Mouse (Mus musculus) layer of hippocampus, postnatal 10 days (tissue): ENCODE measurements around the gene Efcab6. TPM values are rescaled to one million over a fixed set of nuclear protein-coding genes. Genes with fewer than 3 reads are reported as not detected.

Experiments used
- DNase-seq, 2 experiments: peaks; one replicate each; pipeline ENCODE4 v3.0.0; 2021; ENCODE audit warnings: low spot score in 2 of 2
- total RNA-seq, 2 experiments: library from RNA; stranded (reverse); gene quantifications; 2 replicates each; pipeline ENCODE4 v1.2.3; 2021

Efcab6 gene
- total RNA-seq, 2 experiments from 2014 or later: 6.2 to 8.8 TPM

DNA sequence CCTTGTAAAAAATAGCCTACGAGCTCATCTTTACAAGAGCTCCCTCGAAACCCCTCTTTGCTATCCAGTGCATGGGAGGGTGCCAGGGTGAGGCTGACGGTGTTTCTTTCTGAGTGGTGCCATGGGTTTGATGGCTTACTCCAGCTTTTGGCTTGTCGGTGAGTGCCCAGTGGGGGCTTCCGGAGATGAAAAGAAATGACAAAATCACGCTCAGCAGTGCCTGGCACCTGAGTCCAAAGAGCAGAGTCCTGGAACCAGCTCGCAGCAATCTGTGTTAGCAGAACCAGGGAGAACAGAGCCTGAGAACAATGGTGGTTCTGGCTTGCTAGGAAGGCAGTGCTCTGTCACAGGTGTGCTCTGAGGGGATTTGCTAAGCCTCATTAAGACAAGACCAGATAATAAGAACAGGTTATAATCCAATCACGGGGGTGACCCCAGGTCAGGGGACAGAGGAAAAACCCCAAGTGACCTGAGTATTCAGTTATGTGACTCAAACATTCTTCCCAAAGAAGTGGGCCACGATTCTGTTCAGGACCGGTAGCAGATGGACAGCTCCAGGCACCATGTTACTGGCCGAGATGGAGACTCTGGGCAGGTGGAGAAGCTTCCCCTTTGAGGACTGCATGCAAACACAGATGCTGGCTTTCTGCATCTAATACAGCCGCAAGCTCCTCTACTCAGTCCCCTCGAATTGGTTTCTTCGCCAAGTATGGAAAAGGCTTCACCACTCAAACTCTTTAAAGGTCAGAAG is 82.8 kb downstream of the Efcab6 start:
- no peak for DNase-seq

DNA sequence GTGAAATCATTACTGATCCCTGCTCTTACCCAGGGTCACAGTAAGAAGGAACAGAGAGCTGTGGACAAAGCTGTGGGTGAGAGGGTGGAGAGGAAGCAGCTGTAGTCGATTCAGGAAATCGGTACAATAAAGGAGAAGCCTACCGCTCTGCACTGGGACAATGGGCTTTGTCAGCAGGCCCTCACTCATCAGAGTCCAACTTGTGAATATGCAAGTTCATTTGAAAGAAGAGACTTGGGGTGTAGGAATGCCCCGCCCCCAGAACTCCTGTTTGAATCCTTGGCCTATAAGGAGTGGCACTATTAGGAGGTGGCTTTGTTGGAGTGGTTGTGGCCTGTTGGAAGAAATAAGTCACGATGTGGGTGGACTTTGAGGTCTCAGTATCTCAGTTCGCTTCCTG is 86.3 kb downstream of the Efcab6 start:
- no peak for DNase-seq

GRCm38 (mm10) chr15:83977108-83977507 is 88.1 kb downstream of the Efcab6 start:
- no peak for DNase-seq

- no peak for DNase-seq
Observed at GRCm38 (mm10) chr15:83972206-83972605, 93.0 kb downstream of the Efcab6 start.

DNA sequence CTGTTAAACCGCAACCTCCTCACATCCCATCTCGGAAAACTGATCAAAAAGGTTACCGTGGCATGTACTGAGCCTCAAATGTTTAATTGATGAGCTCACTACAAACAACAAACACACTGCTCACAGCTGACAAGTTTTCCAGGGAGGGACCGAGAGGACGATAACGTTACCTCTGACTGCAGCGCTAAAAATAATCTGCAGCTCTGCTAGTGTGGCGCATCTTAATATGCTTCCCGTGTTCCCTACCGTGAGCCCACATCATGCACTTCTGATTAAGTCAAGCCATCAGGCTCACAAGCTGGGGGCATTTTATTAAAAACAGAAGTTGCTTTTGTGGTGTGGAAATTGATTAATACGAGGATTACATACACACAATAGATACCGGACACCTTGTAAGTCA is 97.4 kb downstream of the Efcab6 start:
- no peak for DNase-seq

- no peak for DNase-seq
Observed at GRCm38 (mm10) chr15:83965126-83965525, 100.1 kb downstream of the Efcab6 start.

DNA sequence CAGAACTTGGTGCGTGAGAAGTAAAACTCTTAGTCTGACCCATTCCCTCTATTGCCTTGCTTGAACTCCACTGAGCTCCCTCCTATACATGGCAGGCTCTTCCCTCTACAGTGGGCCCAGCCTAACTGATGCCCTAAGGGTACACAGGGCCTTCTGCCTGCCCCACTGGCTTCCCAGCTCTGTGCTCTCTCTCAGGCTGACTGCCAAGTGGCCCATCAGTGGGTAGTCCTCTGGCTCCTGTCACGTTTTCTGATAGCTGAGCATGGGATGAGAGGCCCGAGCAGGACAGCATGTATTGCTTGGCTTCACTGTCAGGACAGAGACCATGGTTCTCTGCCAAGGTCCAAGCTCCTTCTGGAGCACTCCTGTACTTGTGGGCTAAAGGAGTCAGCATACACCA is 106.8 kb downstream of the Efcab6 start:
- DNase-seq: no peak

DNA sequence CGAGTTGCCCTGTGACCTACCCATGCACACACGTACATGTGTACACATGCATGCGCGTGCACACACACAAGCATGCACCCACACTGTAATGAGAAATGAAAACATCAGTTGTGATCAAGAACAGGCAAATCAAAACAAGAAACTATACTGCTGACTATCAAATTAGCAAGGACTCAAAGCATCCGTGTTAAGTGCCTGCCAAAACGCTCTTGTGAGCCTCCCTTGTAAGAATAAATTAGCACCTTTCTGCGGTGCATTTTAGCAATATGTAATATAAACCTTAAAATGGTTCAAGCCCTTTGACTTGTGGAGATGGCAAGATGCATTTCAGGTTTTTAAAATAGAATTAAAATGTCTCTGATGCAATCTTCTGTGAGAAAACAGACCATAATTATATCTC is 108.2 kb downstream of the Efcab6 start:
- DNase-seq: no peak

DNA sequence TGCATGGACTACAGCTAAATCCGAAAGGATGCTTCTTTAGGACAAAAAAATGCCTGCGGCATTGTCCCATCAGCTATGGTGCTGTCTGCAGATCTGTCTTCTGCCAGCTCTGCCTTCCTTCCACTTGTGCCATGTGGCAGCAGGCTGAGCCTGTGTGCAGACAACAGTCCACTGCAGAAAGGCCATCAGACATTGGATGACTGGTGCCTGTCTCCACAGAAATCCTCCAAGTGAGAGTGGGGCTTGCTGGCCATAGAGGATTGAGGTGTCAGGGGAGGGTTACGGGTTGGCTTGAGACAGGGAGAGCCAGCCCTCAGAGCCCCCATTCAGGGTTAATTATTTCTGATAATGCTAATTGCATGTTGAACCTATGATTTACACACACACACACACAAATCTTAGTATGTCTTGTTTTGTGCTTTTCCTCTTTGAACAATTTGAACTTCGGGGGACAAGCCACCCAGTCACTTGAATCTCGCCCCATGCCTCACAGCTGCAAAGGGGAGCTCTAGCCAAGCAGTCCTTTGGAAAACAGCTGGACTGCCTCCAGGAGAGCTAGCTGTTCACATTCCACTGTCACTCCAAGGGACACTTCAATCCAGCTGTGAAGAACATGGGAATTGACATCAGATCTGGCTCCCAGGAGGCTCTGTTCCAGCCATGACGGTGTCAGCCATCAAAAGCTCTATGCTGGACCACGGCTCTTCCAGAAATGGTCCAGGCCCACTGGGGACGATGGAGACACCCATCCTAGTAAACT is 109.1 kb downstream of the Efcab6 start:
- no peak for DNase-seq

DNA sequence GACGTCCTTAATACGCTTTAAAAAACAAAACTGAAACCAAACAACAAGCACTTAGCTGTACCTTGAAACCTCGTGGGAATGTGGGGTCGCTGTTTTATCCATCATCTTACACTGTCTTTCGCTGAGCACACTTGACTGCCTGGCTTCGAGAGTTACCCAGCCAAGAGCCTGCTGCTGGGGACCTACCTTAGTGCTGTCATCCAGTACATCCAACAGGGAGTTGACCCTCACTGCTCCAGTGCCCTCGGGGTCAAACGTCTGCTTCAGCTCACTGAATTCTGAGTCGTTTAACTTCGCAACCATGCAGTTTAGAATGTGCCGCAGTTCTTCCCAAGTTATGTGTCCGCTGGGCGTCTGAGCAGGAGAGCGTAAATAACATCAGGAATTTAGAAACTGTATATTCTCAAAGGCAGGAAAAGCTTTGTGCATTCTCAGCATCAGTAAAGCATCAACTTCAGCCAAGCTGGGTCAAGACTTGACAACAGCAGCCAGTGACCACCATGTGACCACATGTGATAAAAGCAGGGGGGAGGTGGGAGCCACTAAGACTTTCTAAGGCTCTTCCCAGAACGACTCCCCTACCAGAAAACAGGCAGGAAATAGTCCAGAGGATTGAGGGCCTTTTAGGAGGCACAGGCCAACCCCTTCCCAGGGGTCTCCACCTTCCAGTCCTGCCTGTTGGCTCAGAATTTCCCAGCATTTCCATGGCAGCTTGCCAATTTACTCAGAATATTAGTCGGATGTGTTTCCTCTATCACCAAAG is 115.3 kb downstream of the Efcab6 start:
- no peak for DNase-seq

DNA sequence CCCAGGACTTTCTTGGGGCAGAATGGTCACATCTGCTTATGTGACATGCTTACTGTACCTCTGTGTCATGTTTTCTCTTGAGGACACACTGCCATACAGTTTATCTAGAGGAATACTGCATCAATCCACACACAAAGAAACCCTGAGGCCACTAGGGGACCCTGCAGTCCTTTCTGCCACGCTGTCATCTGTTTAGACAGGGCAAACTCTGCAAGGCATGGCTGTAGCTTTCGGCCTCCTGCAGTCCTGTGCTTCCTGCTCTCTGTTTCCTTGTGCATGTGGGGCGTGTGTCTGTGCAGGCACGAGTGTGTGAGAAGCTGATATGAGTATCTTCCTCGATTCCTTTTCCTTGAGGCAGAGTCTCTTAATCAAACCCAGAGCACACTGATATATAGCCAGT is 125.5 kb downstream of the Efcab6 start:
- DNase-seq: no peak

DNA sequence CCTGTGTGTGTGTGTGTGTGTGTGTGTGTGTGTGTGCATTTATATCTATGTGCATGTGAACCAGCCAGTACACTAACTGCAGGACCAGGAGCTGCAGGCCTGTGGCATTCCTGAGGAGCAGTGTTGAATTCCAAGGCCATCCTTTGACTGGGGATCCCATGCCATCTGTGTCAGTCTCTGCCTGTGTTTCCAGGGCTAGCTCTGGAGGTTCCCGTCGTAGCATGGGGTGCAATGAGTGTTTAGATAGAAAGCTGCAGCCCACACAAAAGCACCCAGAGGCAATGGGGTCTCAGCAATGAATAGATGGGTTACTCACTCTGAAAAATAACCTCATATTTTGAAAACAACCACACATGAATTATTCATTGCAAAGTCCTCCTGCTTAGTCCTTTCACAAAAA is 126.7 kb downstream of the Efcab6 start:
- DNase-seq: no peak

- DNase-seq: no peak
Observed at GRCm38 (mm10) chr15:83936506-83936905, 128.7 kb downstream of the Efcab6 start.

GRCm38 (mm10) chr15:83934816-83935215 is 130.4 kb downstream of the Efcab6 start:
- no peak for DNase-seq

GRCm38 (mm10) chr15:83925338-83925737 is 139.8 kb downstream of the Efcab6 start:
- DNase-seq: no peak

DNA sequence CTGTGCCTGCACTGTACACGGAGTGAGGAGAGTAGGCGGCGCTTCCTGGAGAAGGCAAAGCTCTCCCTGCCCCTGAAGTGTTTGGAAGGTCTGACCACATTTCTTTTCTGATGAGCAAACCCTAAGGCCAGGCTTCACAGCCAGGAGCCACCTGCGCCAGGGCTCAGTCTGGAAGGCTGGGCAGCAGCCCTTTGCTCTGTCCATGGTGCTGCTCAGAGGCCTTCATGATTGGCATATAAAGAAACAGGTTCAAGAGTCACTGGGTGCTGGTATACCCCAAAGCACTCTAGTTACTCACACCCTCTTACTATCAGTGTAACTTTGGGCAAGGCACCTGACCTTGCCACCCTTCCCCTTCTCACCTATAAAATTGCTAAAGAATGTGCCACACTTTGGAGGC is 140.5 kb downstream of the Efcab6 start:
- no peak for DNase-seq

GRCm38 (mm10) chr15:83915376-83915775 is 149.8 kb downstream of the Efcab6 start:
- DNase-seq: no peak

DNA sequence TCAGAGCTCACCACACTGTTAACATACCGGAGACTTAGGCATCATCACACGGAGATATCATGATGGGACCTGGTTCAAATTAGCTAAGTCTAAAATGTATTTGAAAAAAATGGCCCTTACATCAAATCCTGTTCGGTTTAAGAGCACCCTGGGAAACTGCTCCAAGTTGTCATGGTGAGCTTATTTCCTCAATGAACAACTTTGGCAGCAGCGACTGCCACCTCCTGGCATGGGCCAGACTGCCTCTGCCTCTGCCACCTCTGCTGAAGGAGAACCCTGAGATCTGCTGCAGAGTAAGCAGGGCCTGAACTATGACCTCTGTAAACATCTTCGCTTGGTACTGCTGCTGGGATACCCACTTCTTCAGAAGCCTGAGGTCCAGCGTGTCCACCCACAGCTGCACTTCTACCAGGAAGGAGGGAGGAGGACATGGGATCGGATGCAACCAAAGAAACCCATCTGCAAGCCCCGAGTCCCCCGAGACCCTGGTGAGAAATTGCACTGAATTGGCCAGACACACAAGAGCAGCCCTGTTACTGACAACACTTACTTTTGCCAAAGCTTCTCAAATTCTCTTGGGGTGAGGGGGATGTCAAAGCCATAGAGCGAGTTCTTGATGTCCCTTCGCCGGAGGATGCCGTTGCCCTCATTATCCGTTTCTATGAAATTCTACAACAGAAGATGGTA is 152.0 kb downstream of the Efcab6 start:
- peak in 1 of 2 experiments; percentile 54 for DNase-seq

DNA sequence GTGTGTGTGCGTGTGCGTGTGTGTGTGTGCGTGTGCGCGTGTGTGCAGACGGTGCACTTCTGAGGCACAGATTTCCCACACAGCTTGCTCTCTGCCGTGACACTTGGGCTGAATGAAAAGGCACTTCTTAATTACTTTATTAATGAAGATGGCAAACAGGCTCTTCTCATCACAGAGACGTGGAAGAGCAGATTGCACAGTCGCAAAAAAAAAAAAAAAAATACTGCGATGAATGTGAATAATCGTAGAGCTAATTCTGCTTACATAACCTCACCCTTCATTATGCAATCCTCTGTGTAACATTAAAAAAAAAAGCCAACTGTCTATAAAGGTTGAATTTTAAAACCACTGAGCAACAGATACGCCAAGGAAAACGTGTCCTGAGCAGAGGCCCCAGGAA is 158.7 kb downstream of the Efcab6 start:
- no peak for DNase-seq

- peak in 1 of 2 experiments; percentile 47 for DNase-seq
Observed at GRCm38 (mm10) chr15:83897286-83897685, 167.9 kb downstream of the Efcab6 start.

DNA sequence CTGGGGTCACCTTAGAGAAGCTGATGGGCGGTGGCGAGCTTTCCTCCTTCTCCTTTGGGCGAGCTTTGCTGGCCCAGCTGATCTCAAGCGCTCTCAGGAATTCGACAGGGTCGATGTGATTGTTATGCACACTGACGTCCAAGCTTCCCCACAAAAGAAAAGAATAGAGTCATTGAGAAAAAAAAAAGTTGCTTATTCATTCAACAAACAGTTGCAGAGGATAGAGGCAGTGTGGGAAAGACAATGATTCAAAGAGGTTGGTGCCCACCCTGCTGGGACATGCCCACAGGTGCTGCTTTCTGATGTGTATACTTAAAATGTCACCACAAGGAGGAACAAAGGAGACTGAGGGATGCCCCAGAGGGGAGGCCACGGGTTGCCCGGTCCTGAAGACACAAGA is 169.2 kb downstream of the Efcab6 start:
- DNase-seq: no peak
